11 mouse cellular contexts compared by ENCODE assay signal in the genomic region with DNA sequence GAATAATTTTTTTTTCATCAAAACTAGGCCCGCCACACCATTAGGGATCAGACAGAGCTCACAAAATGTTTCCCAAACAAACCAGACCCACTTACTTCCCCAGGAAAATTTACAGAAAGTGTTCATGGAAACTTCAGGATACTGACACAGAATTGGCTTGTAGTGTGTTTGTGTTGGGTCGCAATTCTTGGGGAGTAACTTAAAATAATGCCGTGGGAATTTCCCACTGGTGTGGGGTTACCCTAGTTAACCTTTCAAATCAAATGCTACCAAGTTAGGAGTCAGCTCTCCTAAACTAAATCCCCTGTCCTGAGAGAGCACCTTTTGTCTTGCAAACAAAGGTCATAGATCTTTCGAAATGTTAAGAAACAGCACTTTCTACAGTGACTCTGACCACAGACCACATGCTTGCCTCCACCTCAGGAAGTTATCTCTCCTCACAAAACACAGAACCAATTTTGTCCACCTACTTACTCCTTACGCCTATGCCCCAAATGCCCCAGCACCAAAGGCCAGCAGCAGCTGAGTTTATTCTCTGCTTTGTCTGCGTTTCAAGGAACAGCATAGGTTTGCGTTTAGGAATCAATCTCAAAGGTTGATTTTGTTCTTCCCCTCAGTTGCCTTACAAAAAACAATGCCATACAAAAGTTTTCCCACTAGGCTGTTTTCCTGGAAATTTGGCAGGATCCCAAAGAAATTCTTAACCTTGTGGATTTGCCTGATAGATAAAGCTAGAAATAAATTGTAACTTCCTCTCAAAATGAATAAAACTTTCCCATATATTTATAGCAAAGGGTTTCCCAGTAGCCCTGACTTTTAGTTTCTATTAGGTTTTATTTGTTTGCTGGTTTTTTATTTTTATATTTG. TPM values are rescaled to one million over a fixed set of nuclear protein-coding genes. Genes with fewer than 3 reads are reported as not detected.
A peak's percentile ranks its signal among the peaks of the same experiment; 100 is the strongest.
DNase-seq lines count a peak whose midpoint lies in the region; ATAC-seq and TF ChIP-seq lines count a peak whose summit lies in the region.
"Had no signal": no experiment of that assay in that cellular context is flagged by ENCODE, and none has a peak within 500 bp of the region (broad histone marks: within the 10 kb centered on the region; RNA-seq: fewer than 3 reads in every experiment).

No protein-coding gene starts in this region.

- DNase-seq in heart, adult 8-10 months (ENCODE audit: low spot score): peak; percentile 62
- no peak for DNase-seq in heart, postnatal 36 days
- DNase-seq in lung, postnatal 10 days: no peak
- no peak for DNase-seq in natural killer cell, adult 2 months (ENCODE audit: low spot score in 2 of 2)
- no peak for DNase-seq in right cerebral cortex, postnatal 36 days (ENCODE audit: low spot score in 2 of 2)
- DNase-seq: cerebellum, adult 18-20 months; gastrocnemius, postnatal 36 days had no signal

- no peak for TF ChIP-seq POLR2A in small intestine, adult 2 months (IDR thresholded peaks at IDR 0.05; ENCODE audit: low read depth, low read length)

- no peaks in the 10 kb centered on the region for H3K36me3 ChIP-seq in lung, embryonic 16.5 days (ENCODE audit: control insufficient read depth, insufficient read depth, low read length)
- peaks cover 4% of the 10 kb centered on the region; the same call in 1 of the 2 replicates for H3K36me3 ChIP-seq in heart, embryonic 13.5 days
- no peaks in the 10 kb centered on the region for H3K36me3 ChIP-seq in small intestine, adult 2 months (ENCODE audit: control insufficient read depth, insufficient read depth, low read length)
- H3K36me3 ChIP-seq: midbrain, embryonic 12.5 days had no signal

- H3K27ac ChIP-seq in lung, embryonic 16.5 days (ENCODE audit: low read length): peak overlapping the region; percentile 87
- H3K27ac ChIP-seq in heart, embryonic 13.5 days (replicated peaks): peak overlapping the region; percentile 70
- H3K27ac ChIP-seq in small intestine, adult 2 months (ENCODE audit: insufficient read depth, low read depth, low read length): peak overlapping the region; percentile 73
- H3K27ac ChIP-seq: midbrain, embryonic 12.5 days had no signal

- no peak for ATAC-seq in lung, embryonic 16.5 days (ENCODE audit: low read depth)
- ATAC-seq in heart, embryonic 13.5 days (ENCODE audit: extremely low read depth, insufficient number of reproducible peaks, low FRiP score, low TSS enrichment): no peak

- H3K9ac ChIP-seq in lung, embryonic 16.5 days (ENCODE audit: low read length): no peak overlapping the region
- no peak overlapping the region for H3K9ac ChIP-seq in heart, embryonic 13.5 days
- H3K9ac ChIP-seq: midbrain, embryonic 12.5 days had no signal

- intact Hi-C loops in heart, postnatal 36 days (cut with DNase I): no loop called here

- H3K4me3 ChIP-seq in lung, embryonic 16.5 days (ENCODE audit: low read length): no peak overlapping the region
- no peak overlapping the region for H3K4me3 ChIP-seq in heart, embryonic 13.5 days
- no peak overlapping the region for H3K4me3 ChIP-seq in small intestine, adult 2 months (ENCODE audit: low read depth, low read length)
- H3K4me3 ChIP-seq: midbrain, embryonic 12.5 days had no signal

- WGBS in lung, embryonic 16.5 days: 42% methylated on average over 7 of the region's 7 CpGs
- WGBS in heart, embryonic 13.5 days: 46% methylated on average over 7 of the region's 7 CpGs
- 59% methylated on average over 7 of the region's 7 CpGs for WGBS in small intestine, adult 2 months

- peaks cover 3% of the 10 kb centered on the region for H3K4me1 ChIP-seq in lung, embryonic 16.5 days (replicated peaks; ENCODE audit: control insufficient read depth, insufficient read depth, low read length)
- H3K4me1 ChIP-seq in heart, embryonic 13.5 days: peaks cover 14% of the 10 kb centered on the region
- H3K4me1 ChIP-seq in small intestine, adult 2 months (ENCODE audit: control insufficient read depth, insufficient read depth, insufficient read length, low read length): peaks cover 2% of the 10 kb centered on the region; the same call in 1 of the 2 replicates
- H3K4me1 ChIP-seq: midbrain, embryonic 12.5 days had no signal

- no peak for TF ChIP-seq CTCF in small intestine, adult 2 months (IDR thresholded peaks at IDR 0.05; ENCODE audit: extremely low read depth, insufficient read length, insufficient replicate concordance, low read depth, low read length)

- no peaks in the 10 kb centered on the region for H3K27me3 ChIP-seq in lung, embryonic 16.5 days (ENCODE audit: control insufficient read depth, insufficient read depth, low read depth, low read length)
- no peaks in the 10 kb centered on the region for H3K27me3 ChIP-seq in heart, embryonic 13.5 days (replicated peaks)
- H3K27me3 ChIP-seq in small intestine, adult 2 months (ENCODE audit: control insufficient read depth, insufficient read depth, low read length): no peaks in the 10 kb centered on the region
- H3K27me3 ChIP-seq: midbrain, embryonic 12.5 days had no signal

- no peaks in the 10 kb centered on the region for H3K9me3 ChIP-seq in lung, embryonic 16.5 days (ENCODE audit: control insufficient read depth, low read length)
- no peaks in the 10 kb centered on the region for H3K9me3 ChIP-seq in heart, embryonic 13.5 days
- H3K9me3 ChIP-seq: midbrain, embryonic 12.5 days had no signal

- no peak overlapping the region for H3K4me2 ChIP-seq in lung, embryonic 16.5 days (ENCODE audit: low read depth, low read length)
- no peak overlapping the region for H3K4me2 ChIP-seq in heart, embryonic 13.5 days
- H3K4me2 ChIP-seq: midbrain, embryonic 12.5 days had no signal

RNA-seq across cellular contexts. Expression of a gene that starts 13.7 kb away (rescaled TPM):
- total RNA-seq in heart, adult 8-10 months (2022): 10 to 100 TPM; 68.2 to 83.8 (median 76.8) TPM
- 10 to 100 TPM; 93.9 to 95.5 TPM for total RNA-seq in heart, postnatal 36 days (2021)
- polyA plus RNA-seq in lung, embryonic 16.5 days (2015; fragmentation: Nextera tagmentation; extraction: Ambion mirVana): 116 and 145 TPM in 2 replicates
- 205 and 242 TPM in 2 replicates for polyA plus RNA-seq in heart, embryonic 13.5 days (2015; fragmentation: Nextera tagmentation; extraction: Ambion mirVana)
- 4.0 and 8.5 TPM in 2 replicates for polyA plus RNA-seq in small intestine, adult 2 months (2012; rRNA removed)

Comparison
In these comparisons a context has a peak if more than half of its experiments do, and no peak if none do; other contexts are left out.
1. RNA of a gene that starts 13.7 kb away (polyA plus RNA-seq): 205 to 242 TPM in heart, embryonic 13.5 days and 116 to 145 TPM in lung, embryonic 16.5 days; 4.0 to 8.5 TPM in small intestine, adult 2 months; every median in the first group is over 10 times any median in the second.
2. Peak in every context shown above with its lines, with median percentiles within 50 percentile points of each other: H3K27ac ChIP-seq.